Mouse (Mus musculus) limb, embryonic 11.5 days (tissue): ENCODE results near the gene Erp44. TPM values are rescaled to one million over a fixed set of nuclear protein-coding genes. Genes with fewer than 3 reads are reported as not detected.

Experiments
- ATAC-seq: fragments of 200-750 bp; cut with Nextera tagmentation; 2 replicates; pipeline ENCODE4 v1.8.0; 2017; ENCODE audit warnings: low read depth; ENCODE audit not compliant: insufficient number of reproducible peaks, low FRiP score, low TSS enrichment
- DNase-seq: peaks from one replicate; pipeline ENCODE4 v3.0.0-alpha.2; 2015; ENCODE audit warnings: low spot score
- H3K27ac ChIP-seq: fragments of 300-500 bp; sonication (generic); replicated peaks from 2 replicates; pipeline ENCODE4 v1.5.1; 2014; ENCODE audit warnings: low read depth, mild to moderate bottlenecking, low read length
- H3K27me3 ChIP-seq: fragments of 300-500 bp; sonication (generic); 2 replicates; pipeline ENCODE4 v1.6.1; 2014; ENCODE audit warnings: mild to moderate bottlenecking, low read length, mixed read lengths; ENCODE audit not compliant: control insufficient read depth, insufficient read depth
- H3K36me3 ChIP-seq: fragments of 300-500 bp; sonication (generic); 2 replicates; pipeline ENCODE4 v1.6.1; 2014; ENCODE audit warnings: mild to moderate bottlenecking, low read length, moderate library complexity, mixed read lengths; ENCODE audit not compliant: control insufficient read depth, insufficient read depth
- H3K4me1 ChIP-seq: fragments of 300-500 bp; sonication (generic); 2 replicates; pipeline ENCODE4 v1.6.1; 2014; ENCODE audit warnings: low read length, mixed read lengths; ENCODE audit not compliant: control insufficient read depth, insufficient read depth
- H3K4me2 ChIP-seq: fragments of 300-500 bp; sonication (generic); 2 replicates; pipeline ENCODE4 v1.6.1; 2014; ENCODE audit warnings: low read depth, mild to moderate bottlenecking, moderate library complexity; ENCODE audit not compliant: severe bottlenecking
- H3K4me3 ChIP-seq: fragments of 300-500 bp; sonication (generic); 2 replicates; pipeline ENCODE4 v1.5.1; 2014; ENCODE audit warnings: low read depth, low read length
- H3K9ac ChIP-seq: fragments of 300-500 bp; sonication (generic); 2 replicates; pipeline ENCODE4 v1.6.1; 2014; ENCODE audit warnings: mild to moderate bottlenecking, low read length
- H3K9me3 ChIP-seq: fragments of 300-500 bp; sonication (generic); 2 replicates; pipeline ENCODE4 v1.6.1; 2016; ENCODE audit warnings: low read length; ENCODE audit not compliant: control insufficient read depth
- WGBS: fragments of 180-500 bp; shearing (Covaris S2); extraction: QIAGEN DNeasy Blood & Tissue Kit; methylation state at CpG from one replicate; pipeline ENCODE4 v1.1.7; 2014; 5-methylcytosine and 5-hydroxymethylcytosine counted together
- polyA plus RNA-seq: library from polyadenylated mRNA; unstranded; fragments of >200 nt; fragmentation: Nextera tagmentation; extraction: Ambion mirVana; gene quantifications from 2 replicates; pipeline ENCODE4 v1.2.1, GENCODE M21; 2014

Erp44 gene
- polyA plus RNA-seq, 1 experiment from 2014 or later = 65.4 TPM

DNA sequence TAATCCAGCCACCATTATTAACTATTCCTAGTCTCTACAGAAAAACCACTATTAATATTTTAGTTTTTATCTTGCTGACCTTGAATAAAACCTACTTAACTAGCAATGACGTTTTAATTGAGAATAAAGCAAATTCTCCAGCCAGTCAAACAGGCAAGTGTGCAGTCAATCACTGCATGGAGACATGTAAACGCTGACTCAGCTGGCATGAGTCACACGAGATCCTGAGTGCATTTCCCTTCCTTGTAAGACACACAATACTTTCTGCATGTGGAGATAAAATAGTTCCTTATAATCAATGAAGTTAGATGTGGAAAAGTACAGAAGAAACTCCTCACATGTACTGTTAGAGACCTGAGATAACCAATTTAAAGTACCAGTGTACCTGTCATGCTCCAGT, 53.8 kb downstream of the Erp44 start:
- no peak for DNase-seq
- no peak for ATAC-seq
- no peaks in the 10 kb centered on the region for H3K9me3 ChIP-seq
- H3K4me2 ChIP-seq = no peak overlapping the region
- H3K27me3 ChIP-seq = no peaks in the 10 kb centered on the region
- H3K9ac ChIP-seq = no peak overlapping the region
- no peaks in the 10 kb centered on the region for H3K4me1 ChIP-seq
- H3K36me3 ChIP-seq = no peaks in the 10 kb centered on the region
- H3K27ac ChIP-seq = no peak overlapping the region
- 58% methylated on average over 3 of the region's 3 CpGs for WGBS
- H3K4me3 ChIP-seq = no peak overlapping the region

- H3K9ac ChIP-seq = no peak overlapping the region
- DNase-seq (peak; percentile 69), ATAC-seq (peak; percentile 60; the same call in 1 of the 2 replicates)
- H3K4me1 ChIP-seq = no peaks in the 10 kb centered on the region
- no peaks in the 10 kb centered on the region for H3K27me3 ChIP-seq
- 26% methylated on average over 2 of the region's 2 CpGs for WGBS
- H3K36me3 ChIP-seq = no peaks in the 10 kb centered on the region
- no peak overlapping the region for H3K4me3 ChIP-seq
- H3K4me2 ChIP-seq = no peak overlapping the region
- no peak overlapping the region for H3K27ac ChIP-seq
- H3K9me3 ChIP-seq = no peaks in the 10 kb centered on the region
Measured at GRCm38 (mm10) chr4:48225173-48225572, 54.2 kb downstream of the Erp44 start.

DNA sequence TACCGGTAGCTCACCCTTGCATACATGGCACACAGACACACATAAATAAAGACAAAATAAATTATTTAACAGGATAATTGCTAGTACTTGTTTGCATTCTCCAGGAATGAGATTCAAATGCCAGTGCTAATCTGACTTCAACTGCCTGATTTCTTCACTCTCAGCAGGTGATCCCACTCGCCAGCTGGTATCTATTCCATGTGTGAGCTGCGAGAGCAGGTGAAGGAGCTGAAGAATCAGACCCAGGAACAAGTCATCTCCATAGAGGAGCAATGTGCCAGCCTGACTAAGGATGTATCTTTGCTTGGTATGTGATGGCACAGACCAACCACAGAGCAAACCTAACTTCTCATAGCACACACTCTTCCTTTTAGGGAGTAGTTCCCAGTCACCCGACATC, 75.8 kb downstream of the Erp44 start:
- Histone ChIP-seq H3K27me3 (no peaks in the 10 kb centered on the region), H3K9ac (no peak overlapping the region), H3K4me1 (no peaks in the 10 kb centered on the region), H3K4me3 (no peak overlapping the region), H3K36me3 (no peaks in the 10 kb centered on the region), H3K9me3 (no peaks in the 10 kb centered on the region), H3K4me2 (no peak overlapping the region), H3K27ac (no peak overlapping the region)
- ATAC-seq = no peak
- no peak for DNase-seq
- WGBS = 91% methylated on average over 4 of the region's 4 CpGs

GRCm38 (mm10) chr4:48198447-48198846, 80.9 kb downstream of the Erp44 start:
- Histone ChIP-seq H3K9me3 (no peaks in the 10 kb centered on the region), H3K4me1 (no peaks in the 10 kb centered on the region), H3K36me3 (no peaks in the 10 kb centered on the region; the same call in 1 of the 2 replicates), H3K27ac (no peak overlapping the region), H3K4me2 (no peak overlapping the region), H3K4me3 (no peak overlapping the region), H3K9ac (no peak overlapping the region), H3K27me3 (no peaks in the 10 kb centered on the region)
- no peak for DNase-seq
- WGBS = 77% methylated on average over 8 of the region's 8 CpGs
- no peak for ATAC-seq

GRCm38 (mm10) chr4:48197925-48198324, 81.4 kb downstream of the Erp44 start:
- Histone ChIP-seq H3K4me2 (no peak overlapping the region), H3K9ac (no peak overlapping the region), H3K36me3 (no peaks in the 10 kb centered on the region; the same call in 1 of the 2 replicates), H3K4me3 (no peak overlapping the region), H3K27ac (no peak overlapping the region), H3K4me1 (no peaks in the 10 kb centered on the region), H3K9me3 (no peaks in the 10 kb centered on the region), H3K27me3 (no peaks in the 10 kb centered on the region)
- 89% methylated on average over 3 of the region's 3 CpGs for WGBS
- DNase-seq = no peak
- no peak for ATAC-seq

DNA sequence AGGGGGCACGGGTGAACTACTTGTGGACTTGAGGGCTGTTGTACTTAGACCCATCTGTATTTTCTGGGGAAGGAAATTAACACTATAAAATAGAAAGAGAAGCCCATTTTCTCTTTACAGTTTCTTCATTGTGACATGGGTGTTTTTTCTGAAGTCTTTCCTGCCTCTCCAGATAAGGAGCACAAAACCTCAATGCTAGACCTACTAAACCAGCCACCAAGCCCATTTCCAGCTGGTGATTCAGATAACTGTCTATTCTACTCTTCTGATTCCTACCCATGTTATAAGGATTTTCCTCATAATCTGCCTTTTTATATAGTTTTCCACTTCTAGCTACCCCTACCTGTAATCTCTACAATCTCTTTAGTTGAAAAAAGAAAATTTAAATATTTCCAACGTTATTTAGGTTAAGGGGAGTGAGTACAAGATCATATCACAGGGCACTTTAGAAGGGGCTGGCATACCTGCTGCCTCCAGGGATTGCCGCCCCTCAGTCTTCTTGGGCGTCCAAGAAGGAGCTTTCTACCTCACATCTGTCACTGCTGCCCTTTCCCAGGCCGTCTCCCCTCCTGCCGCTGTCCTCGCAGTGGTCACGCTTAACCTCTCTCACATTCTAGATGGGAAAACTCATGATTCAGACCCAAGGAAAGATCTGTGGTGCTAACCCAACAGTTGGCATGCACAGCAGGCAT, 97.1 kb downstream of the Erp44 start:
- Histone ChIP-seq H3K4me1 (no peaks in the 10 kb centered on the region), H3K36me3 (no peaks in the 10 kb centered on the region), H3K9ac (no peak overlapping the region), H3K4me3 (no peak overlapping the region), H3K27ac (no peak overlapping the region), H3K9me3 (no peaks in the 10 kb centered on the region), H3K4me2 (no peak overlapping the region), H3K27me3 (no peaks in the 10 kb centered on the region)
- 85% methylated on average over 8 of the region's 8 CpGs for WGBS
- no peak for DNase-seq
- ATAC-seq = no peak

DNA sequence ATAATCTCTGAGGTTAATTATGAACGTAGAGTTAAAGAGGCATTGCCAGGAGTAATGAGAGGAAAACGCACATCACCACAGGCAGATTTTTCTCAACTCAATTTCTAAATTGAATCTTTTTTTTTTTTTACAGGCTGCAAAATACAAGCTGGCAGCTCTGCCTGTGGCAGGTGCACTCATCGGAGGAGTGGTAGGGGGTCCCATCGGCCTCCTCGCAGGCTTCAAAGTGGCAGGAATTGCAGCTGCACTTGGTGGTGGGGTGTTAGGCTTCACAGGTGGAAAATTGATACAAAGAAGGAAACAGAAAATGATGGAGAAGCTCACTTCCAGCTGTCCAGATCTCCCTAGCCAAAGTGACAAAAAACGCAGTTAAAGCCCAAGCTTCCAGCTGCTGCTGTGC, 98.0 kb downstream of the Erp44 start:
- ATAC-seq (no peak), DNase-seq (no peak)
- Histone ChIP-seq H3K4me2 (no peak overlapping the region), H3K4me3 (no peak overlapping the region), H3K36me3 (no peaks in the 10 kb centered on the region), H3K9ac (no peak overlapping the region), H3K27me3 (no peaks in the 10 kb centered on the region), H3K4me1 (no peaks in the 10 kb centered on the region), H3K9me3 (no peaks in the 10 kb centered on the region), H3K27ac (no peak overlapping the region)
- 72% methylated on average over 6 of the region's 6 CpGs for WGBS

DNA sequence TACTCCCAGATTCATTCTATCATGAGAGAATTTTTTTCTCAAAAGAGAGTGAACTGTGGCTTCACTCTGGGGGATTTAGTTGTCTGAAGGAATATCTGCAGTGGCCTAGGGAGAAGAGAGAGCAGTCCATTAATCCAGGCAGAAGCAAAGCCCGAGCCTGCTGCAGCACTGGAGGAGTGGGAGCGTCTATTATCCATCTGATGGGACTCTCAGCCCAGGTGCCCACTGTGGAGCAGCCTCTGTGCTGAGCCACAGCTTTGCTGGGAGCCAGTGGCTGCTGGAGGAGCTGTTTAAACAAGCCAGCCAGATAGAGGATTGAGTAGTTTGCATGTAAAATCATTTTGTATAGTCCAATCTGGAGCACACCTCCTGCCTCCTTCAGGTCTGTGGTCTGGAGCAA, 98.4 kb downstream of the Erp44 start:
- no peaks in the 10 kb centered on the region for H3K9me3 ChIP-seq
- H3K4me1 ChIP-seq = no peaks in the 10 kb centered on the region
- no peaks in the 10 kb centered on the region for H3K27me3 ChIP-seq
- no peak overlapping the region for H3K9ac ChIP-seq
- 45% methylated on average over 2 of the region's 2 CpGs for WGBS
- no peak overlapping the region for H3K4me3 ChIP-seq
- no peak overlapping the region for H3K27ac ChIP-seq
- no peak for DNase-seq
- H3K36me3 ChIP-seq = no peaks in the 10 kb centered on the region
- no peak overlapping the region for H3K4me2 ChIP-seq
- ATAC-seq = no peak

GRCm38 (mm10) chr4:48175666-48176065, 103.7 kb downstream of the Erp44 start:
- Histone ChIP-seq H3K9ac (no peak overlapping the region), H3K27me3 (no peaks in the 10 kb centered on the region), H3K4me1 (no peaks in the 10 kb centered on the region), H3K4me3 (no peak overlapping the region), H3K36me3 (no peaks in the 10 kb centered on the region), H3K4me2 (no peak overlapping the region), H3K27ac (no peak overlapping the region), H3K9me3 (no peaks in the 10 kb centered on the region)
- DNase-seq (no peak), ATAC-seq (no peak)
- WGBS = 90% methylated on average over 3 of the region's 3 CpGs
